Mouse (Mus musculus) ES-E14 (cell line): ENCODE measurements around the gene Ptpn1.

Source experiments
- CHD2 ChIP-seq: IDR thresholded peaks from 2 replicates; pipeline ENCODE4 v1.6.1; 2014; ENCODE audit warnings: mild to moderate bottlenecking, low read depth, low read length, inconsistent platforms
- HCFC1 ChIP-seq: IDR thresholded peaks from 2 replicates; pipeline ENCODE4 v1.6.1; 2012; ENCODE audit warnings: low read length, inconsistent platforms, borderline replicate concordance; ENCODE audit not compliant: insufficient read depth
- MAFK ChIP-seq: IDR thresholded peaks from 2 replicates; pipeline ENCODE4 v1.6.1; 2014; ENCODE audit warnings: mild to moderate bottlenecking, low read depth, low read length, inconsistent platforms; ENCODE audit not compliant: insufficient read depth
- ZC3H11A ChIP-seq: IDR thresholded peaks from 2 replicates; pipeline ENCODE4 v1.6.1; 2012; ENCODE audit warnings: low read depth, mild to moderate bottlenecking, inconsistent platforms, low read length, borderline replicate concordance
- ZNF384 ChIP-seq: IDR thresholded peaks from 2 replicates; pipeline ENCODE4 v1.6.1; 2012; ENCODE audit warnings: low read depth, low read length, inconsistent platforms

- TF ChIP-seq ZNF384 (no peak), CHD2 (no peak), MAFK (no peak), HCFC1 (no peak), ZC3H11A (no peak)
Observed at GRCm38 (mm10) chr2:167996672-167997215, 64.9 kb downstream of the Ptpn1 start.
